9 mouse cellular contexts compared by ENCODE assay signal in genomic region chr17:66235096-66235805, GRCm38 (mm10).
DNase-seq lines count a peak whose midpoint lies in the region; ATAC-seq and TF ChIP-seq lines count a peak whose summit lies in the region.
"Had no signal": no experiment of that assay in that cellular context is flagged by ENCODE, and none has a peak within 500 bp of the region (broad histone marks: within the 10 kb centered on the region; RNA-seq: fewer than 3 reads in every experiment).

No protein-coding gene starts in this region.

- H3K4me1 ChIP-seq in heart, embryonic 15.5 days (replicated peaks): peaks cover 5% of the 10 kb centered on the region
- no peaks in the 10 kb centered on the region for H3K4me1 ChIP-seq in liver, embryonic 12.5 days
- H3K4me1 ChIP-seq in neural tube, embryonic 12.5 days: no peaks in the 10 kb centered on the region
- no peaks in the 10 kb centered on the region for H3K4me1 ChIP-seq in stomach, postnatal 0 days (replicated peaks; ENCODE audit: control insufficient read depth, insufficient read depth)

- H3K27me3 ChIP-seq in heart, embryonic 15.5 days: peaks cover 22% of the 10 kb centered on the region
- H3K27me3 ChIP-seq in liver, embryonic 12.5 days (replicated peaks): peaks cover 39% of the 10 kb centered on the region
- H3K27me3 ChIP-seq in neural tube, embryonic 12.5 days (replicated peaks): no peaks in the 10 kb centered on the region
- no peaks in the 10 kb centered on the region for H3K27me3 ChIP-seq in stomach, postnatal 0 days (ENCODE audit: control insufficient read depth, insufficient read depth, low read length)

- no peak overlapping the region for H3K27ac ChIP-seq in heart, embryonic 15.5 days
- H3K27ac ChIP-seq in liver, embryonic 12.5 days: no peak overlapping the region
- H3K27ac ChIP-seq in neural tube, embryonic 12.5 days: no peak overlapping the region
- H3K27ac ChIP-seq in stomach, postnatal 0 days (replicated peaks): no peak overlapping the region

- 7% methylated on average over 19 of the region's 19 CpGs for WGBS in heart, embryonic 15.5 days
- 7% methylated on average over 19 of the region's 19 CpGs for WGBS in liver, embryonic 12.5 days (ENCODE audit: insufficient replicate concordance)
- 6% methylated on average over 19 of the region's 19 CpGs for WGBS in neural tube, embryonic 12.5 days
- WGBS in stomach, postnatal 0 days: 3% methylated on average over 19 of the region's 19 CpGs

- no peak for TF ChIP-seq EP300 in stomach, postnatal 0 days (optimal IDR thresholded peaks at IDR 0.05)

- no peaks in the 10 kb centered on the region for H3K9me3 ChIP-seq in heart, embryonic 15.5 days (replicated peaks)
- H3K9me3 ChIP-seq in liver, embryonic 12.5 days (replicated peaks): no peaks in the 10 kb centered on the region
- H3K9me3 ChIP-seq in neural tube, embryonic 12.5 days: no peaks in the 10 kb centered on the region
- H3K9me3 ChIP-seq in stomach, postnatal 0 days (ENCODE audit: control insufficient read depth, low read length): no peaks in the 10 kb centered on the region

- H3K4me3 ChIP-seq in heart, embryonic 15.5 days: no peak overlapping the region
- no peak overlapping the region for H3K4me3 ChIP-seq in liver, embryonic 12.5 days
- H3K4me3 ChIP-seq in neural tube, embryonic 12.5 days: no peak overlapping the region
- no peak overlapping the region for H3K4me3 ChIP-seq in stomach, postnatal 0 days (ENCODE audit: low read depth, low read length)
- H3K4me3 ChIP-seq: erythroblast, embryonic 14.5 days had no signal

- TF ChIP-seq CTCF in stomach, postnatal 0 days (IDR thresholded peaks at IDR 0.05; ENCODE audit: low read depth): peak; percentile 98

- H3K4me2 ChIP-seq in heart, embryonic 15.5 days: peak overlapping the region; percentile 39; the same call in 1 of the 2 replicates
- H3K4me2 ChIP-seq in liver, embryonic 12.5 days: no peak overlapping the region
- peak overlapping the region; percentile 45 for H3K4me2 ChIP-seq in neural tube, embryonic 12.5 days (replicated peaks)
- H3K4me2 ChIP-seq in stomach, postnatal 0 days (replicated peaks; ENCODE audit: low read depth): peak overlapping the region; percentile 29

- ATAC-seq in heart, embryonic 15.5 days (replicated peaks; ENCODE audit: insufficient number of reproducible peaks, insufficient read depth, low FRiP score, low read depth): 0 out of 2 replicates have a peak, but pooled peaks have one; percentile 56
- ATAC-seq in liver, embryonic 12.5 days: peak; percentile 46; the same call in 1 of the 2 replicates
- ATAC-seq in neural tube, embryonic 12.5 days (ENCODE audit: low FRiP score, low read depth): peak; percentile 91
- ATAC-seq in stomach, postnatal 0 days (ENCODE audit: low FRiP score, low TSS enrichment): peak; percentile 74

- peak; percentile 81 for DNase-seq in CD4-positive, CD25-positive, alpha-beta regulatory T cell, adult 2 months (ENCODE audit: low read depth, low spot score)
- peak; percentile 47 for DNase-seq in brain, embryonic 18.5 days (ENCODE audit: low read depth, low spot score)
- peak; percentile 42 for DNase-seq in fibroblast of lung, adult 2 months (ENCODE audit: low read depth)
- peak; percentile 86 for DNase-seq in kidney, postnatal 14 days
- peak; percentile 90 for DNase-seq in stomach, postnatal 0 days (ENCODE audit: low spot score)

- no peaks in the 10 kb centered on the region for H3K36me3 ChIP-seq in heart, embryonic 15.5 days
- H3K36me3 ChIP-seq in liver, embryonic 12.5 days: no peaks in the 10 kb centered on the region
- no peaks in the 10 kb centered on the region for H3K36me3 ChIP-seq in neural tube, embryonic 12.5 days
- no peaks in the 10 kb centered on the region for H3K36me3 ChIP-seq in stomach, postnatal 0 days (ENCODE audit: control insufficient read depth, insufficient read depth, low read length)

- H3K9ac ChIP-seq in heart, embryonic 15.5 days: no peak overlapping the region
- H3K9ac ChIP-seq in liver, embryonic 12.5 days: no peak overlapping the region
- H3K9ac ChIP-seq in neural tube, embryonic 12.5 days: no peak overlapping the region
- no peak overlapping the region for H3K9ac ChIP-seq in stomach, postnatal 0 days (ENCODE audit: low read length)
